Mouse (Mus musculus): ENCODE results near the gene Pax8. TPM values are rescaled to one million over a fixed set of nuclear protein-coding genes. Genes with fewer than 3 reads are reported as not detected.

Gene Pax8
- total and polyA plus RNA-seq, 3 experiments, result 0.17 to 0.60 TPM; not detected in 1

- H3K4me2 ChIP-seq (ENCODE audit: insufficient read depth, low read depth, poor library complexity, severe bottlenecking), result no peak overlapping the region
- no peaks in the 10 kb centered on the region for H3K4me1 ChIP-seq (ENCODE audit: control insufficient read depth in 1 of 2, insufficient read depth in 2 of 2)
- no peak overlapping the region for H3K27ac ChIP-seq (ENCODE audit: insufficient read depth, low read depth)
- no peak overlapping the region for H3K4me3 ChIP-seq (replicated peaks in 1 of 3; ENCODE audit: low read depth in 2 of 3, low read length in 2 of 3, poor library complexity in 1 of 3)
- H3K36me3 ChIP-seq (replicated peaks in 1 of 2; ENCODE audit: control insufficient read depth in 1 of 2, insufficient read depth in 1 of 2, low read length in 1 of 2), result no peaks in the 10 kb centered on the region
- peaks cover 2% of the 10 kb centered on the region for H3K27me3 ChIP-seq (replicated peaks)
- no peak for DNase-seq (ENCODE audit: extremely low read depth)
- no peaks in the 10 kb centered on the region for H3K9me3 ChIP-seq (replicated peaks; ENCODE audit: low read length)
- dilution Hi-C loops (cut with MboI; ENCODE audit: extremely low pct_ligation_motif_present, extremely low pct_unique_long_range_greater_than_20kb, low sequenced_read_pairs), result no loop called here
- in situ Hi-C loops (cut with MboI; ENCODE audit: low pct_ligation_motif_present, low pct_unique_long_range_greater_than_20kb, low sequenced_read_pairs), result no loop called here
- TF ChIP-seq RCOR1 (conservative IDR thresholded peaks at IDR 0.05; ENCODE audit: low read depth, low read length) (no peak), ZKSCAN1 (IDR thresholded peaks at IDR 0.05; ENCODE audit: borderline replicate concordance, low read depth, low read length) (no peak), POLR2A (IDR thresholded peaks at IDR 0.05; ENCODE audit: low read depth, low read length) (no peak), JUN (IDR thresholded peaks at IDR 0.05; ENCODE audit: insufficient read depth, low read depth, low read length) (no peak), IRF4 (IDR thresholded peaks at IDR 0.05; ENCODE audit: low read depth, low read length) (no peak)
- H3K79me2 ChIP-seq (replicated peaks; ENCODE audit: control insufficient read depth, extremely low read depth, insufficient read depth, poor library complexity, severe bottlenecking), result no peaks in the 10 kb centered on the region
- H3K9ac ChIP-seq (ENCODE audit: insufficient read depth, low read depth), result no peak overlapping the region
Observed at GRCm38 (mm10) chr2:24500921-24501320, 25.5 kb upstream of the Pax8 start.

GRCm38 (mm10) chr2:24490564-24490963, 15.2 kb upstream of the Pax8 start:
- Histone ChIP-seq H3K4me1 (ENCODE audit: control insufficient read depth in 1 of 2, insufficient read depth in 2 of 2) (no peaks in the 10 kb centered on the region), H3K4me2 (ENCODE audit: insufficient read depth, low read depth, poor library complexity, severe bottlenecking) (no peak overlapping the region), H3K36me3 (replicated peaks in 1 of 2; ENCODE audit: control insufficient read depth in 1 of 2, insufficient read depth in 1 of 2, low read length in 1 of 2) (no peaks in the 10 kb centered on the region), H3K79me2 (replicated peaks; ENCODE audit: control insufficient read depth, extremely low read depth, insufficient read depth, poor library complexity, severe bottlenecking) (no peaks in the 10 kb centered on the region), H3K4me3 (replicated peaks in 1 of 3; ENCODE audit: low read depth in 2 of 3, low read length in 2 of 3, poor library complexity in 1 of 3) (no peak overlapping the region), H3K27ac (ENCODE audit: insufficient read depth, low read depth) (no peak overlapping the region), H3K9ac (ENCODE audit: insufficient read depth, low read depth) (no peak overlapping the region), H3K9me3 (replicated peaks; ENCODE audit: low read length) (no peaks in the 10 kb centered on the region), H3K27me3 (replicated peaks) (no peaks in the 10 kb centered on the region)
- TF ChIP-seq JUN (IDR thresholded peaks at IDR 0.05; ENCODE audit: insufficient read depth, low read depth, low read length), result no peak
- no peak for TF ChIP-seq BHLHE40 (IDR thresholded peaks at IDR 0.05; ENCODE audit: low read depth, low read length)
- TF ChIP-seq SMC3 (IDR thresholded peaks at IDR 0.05; ENCODE audit: low read depth, low read length), result peak; percentile 59
- TF ChIP-seq CHD2 (IDR thresholded peaks at IDR 0.05; ENCODE audit: low read length), result no peak
- peak; percentile 19 for TF ChIP-seq RAD21 (IDR thresholded peaks at IDR 0.05; ENCODE audit: low read depth, low read length)
- TF ChIP-seq MYC (IDR thresholded peaks at IDR 0.05; ENCODE audit: low read depth, low read length), result no peak
- TF ChIP-seq E2F4 (IDR thresholded peaks at IDR 0.05; ENCODE audit: insufficient replicate concordance, low read depth, low read length), result no peak
- TF ChIP-seq MAX (IDR thresholded peaks at IDR 0.05; ENCODE audit: low read length), result no peak
- no peak for TF ChIP-seq POLR2AphosphoS2 (IDR thresholded peaks at IDR 0.05; ENCODE audit: low read depth, low read length)
- TF ChIP-seq CTCF (conservative IDR thresholded peaks at IDR 0.05 in 1 of 2, IDR thresholded peaks at IDR 0.05 in 1 of 2; ENCODE audit: low read depth in 2 of 2, low read length in 2 of 2), result peak in 1 of 2 experiments; percentile 61; a peak in 3 of 4 replicates
- in situ Hi-C loops (cut with MboI; ENCODE audit: low pct_ligation_motif_present, low pct_unique_long_range_greater_than_20kb, low sequenced_read_pairs) (no loop called here), dilution Hi-C loops (cut with MboI; ENCODE audit: extremely low pct_ligation_motif_present, extremely low pct_unique_long_range_greater_than_20kb, low sequenced_read_pairs) (no loop called here)
- DNase-seq (ENCODE audit: extremely low read depth), result peak; percentile 22

- dilution Hi-C loops (cut with MboI; ENCODE audit: extremely low pct_ligation_motif_present, extremely low pct_unique_long_range_greater_than_20kb, low sequenced_read_pairs) (no loop called here), in situ Hi-C loops (cut with MboI; ENCODE audit: low pct_ligation_motif_present, low pct_unique_long_range_greater_than_20kb, low sequenced_read_pairs) (no loop called here)
- Histone ChIP-seq H3K4me1 (ENCODE audit: control insufficient read depth in 1 of 2, insufficient read depth in 2 of 2) (no peaks in the 10 kb centered on the region), H3K36me3 (replicated peaks in 1 of 2; ENCODE audit: control insufficient read depth in 1 of 2, insufficient read depth in 1 of 2, low read length in 1 of 2) (no peaks in the 10 kb centered on the region), H3K4me2 (ENCODE audit: insufficient read depth, low read depth, poor library complexity, severe bottlenecking) (no peak overlapping the region), H3K4me3 (replicated peaks in 1 of 3; ENCODE audit: low read depth in 2 of 3, low read length in 2 of 3, poor library complexity in 1 of 3) (no peak overlapping the region), H3K27ac (ENCODE audit: insufficient read depth, low read depth) (no peak overlapping the region), H3K79me2 (replicated peaks; ENCODE audit: control insufficient read depth, extremely low read depth, insufficient read depth, poor library complexity, severe bottlenecking) (no peaks in the 10 kb centered on the region), H3K9me3 (replicated peaks; ENCODE audit: low read length) (no peaks in the 10 kb centered on the region), H3K27me3 (replicated peaks) (no peaks in the 10 kb centered on the region), H3K9ac (ENCODE audit: insufficient read depth, low read depth) (no peak overlapping the region)
- no peak for TF ChIP-seq MAFK (IDR thresholded peaks at IDR 0.05; ENCODE audit: insufficient replicate concordance, low read length)
- TF ChIP-seq MYC (IDR thresholded peaks at IDR 0.05; ENCODE audit: low read depth, low read length), result no peak
- DNase-seq (ENCODE audit: extremely low read depth), result no peak
Observed at GRCm38 (mm10) chr2:24488660-24489059, 13.3 kb upstream of the Pax8 start.
